Mouse (Mus musculus) heart, adult 18-20 months (tissue): ENCODE measurements around the gene Slc26a10. TPM values are rescaled to one million over a fixed set of nuclear protein-coding genes. Genes with fewer than 3 reads are reported as not detected.
"Not testable (repeated sequence)": the region's sequence is repeated elsewhere in the genome, so short reads cannot be mapped to it uniquely, and the experiment has no call there.

Source experiments
- DNase-seq, 2 experiments: peaks; one replicate each; pipeline ENCODE4 v3.0.0; 2021 to 2022; ENCODE audit warnings: mixed read lengths in 1 of 2
- total RNA-seq, 2 experiments: library from RNA; stranded (reverse); gene quantifications; 2 replicates each; pipeline ENCODE4 v1.2.3; 2021

Slc26a10 gene
- total RNA-seq, 2 experiments from 2014 or later: 8.0 to 9.2 TPM

GRCm38 (mm10) chr10:127198492-127198891, 18.0 kb upstream of the Slc26a10 start:
- DNase-seq: no peak

- no peak for DNase-seq
Observed at GRCm38 (mm10) chr10:127197505-127198110, 17.2 kb upstream of the Slc26a10 start.

DNA sequence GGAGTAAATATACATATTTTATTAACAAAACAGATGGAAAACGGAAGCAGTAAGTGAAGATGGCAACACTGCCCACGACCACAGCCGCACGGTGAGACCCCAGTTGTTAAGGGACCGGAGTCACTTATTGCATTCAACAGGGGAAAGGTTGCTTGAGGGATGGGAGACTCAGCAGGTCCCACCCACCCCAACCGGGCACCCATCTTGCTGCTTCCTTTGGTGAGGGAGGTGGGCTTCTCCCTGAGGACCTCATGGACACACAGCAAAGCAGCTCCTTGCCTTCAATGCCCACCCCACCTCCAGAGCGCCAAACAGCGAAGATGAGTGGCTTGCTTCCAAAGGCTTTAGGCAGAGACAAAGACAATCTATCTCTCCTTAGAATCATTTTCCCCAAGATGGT, 16.7 kb upstream of the Slc26a10 start:
- no peak for DNase-seq

- DNase-seq: peak; percentile 76 to 89
Observed at GRCm38 (mm10) chr10:127196392-127196791, 15.9 kb upstream of the Slc26a10 start.

GRCm38 (mm10) chr10:127195328-127196129, 15.1 kb upstream of the Slc26a10 start, which contains the start of gene Dtx3:
Dtx3 (minus strand) TSS chr10:127195728.
- peak; percentile 51 to 60 for DNase-seq

DNA sequence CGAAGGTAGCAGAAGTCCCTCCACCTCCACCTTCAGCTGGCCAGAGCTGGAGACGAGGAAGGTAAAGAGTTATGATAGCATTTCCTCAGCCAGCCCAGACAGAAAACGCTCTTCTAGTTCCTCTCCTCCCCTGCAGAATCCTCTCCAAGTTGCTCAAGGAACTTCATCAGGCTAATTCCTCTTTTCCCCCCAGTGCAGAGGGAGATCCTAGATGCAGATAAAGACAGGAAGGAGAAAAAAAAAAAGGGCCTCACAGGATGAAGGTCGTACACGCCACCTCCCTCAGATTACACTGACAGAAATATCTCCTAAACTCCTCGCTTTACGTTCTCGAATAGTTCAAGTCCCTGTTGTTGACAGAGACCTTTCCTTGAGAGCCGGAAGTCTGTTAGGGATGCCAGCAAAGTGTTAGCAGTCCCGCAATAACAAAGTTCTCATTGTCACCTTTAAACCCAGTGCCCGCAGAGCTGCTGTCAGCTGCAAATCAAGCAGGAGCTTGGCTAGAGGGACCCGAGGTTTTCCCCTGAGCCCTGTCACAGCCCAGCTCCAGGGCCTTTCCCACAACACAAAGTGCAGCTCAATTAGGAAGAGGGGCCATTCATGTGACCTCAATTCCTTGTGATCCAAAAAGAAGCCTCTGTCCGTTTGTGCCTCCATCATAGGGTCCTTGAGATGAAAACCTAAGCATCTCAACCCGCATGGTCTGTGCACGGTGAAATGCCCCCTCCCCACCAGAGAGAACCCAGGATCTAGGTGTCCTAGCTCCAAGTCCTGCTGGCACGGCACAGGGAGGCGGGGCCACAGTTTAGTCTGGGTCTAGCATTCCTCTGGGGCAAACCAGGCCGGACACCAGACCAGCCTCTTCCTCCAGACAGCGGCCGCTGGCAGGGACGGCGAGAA, 14.2 kb upstream of the Slc26a10 start:
- peak; percentile 78 to 84 for DNase-seq

GRCm38 (mm10) chr10:127193011-127193410, 12.6 kb upstream of the Slc26a10 start:
- no peak for DNase-seq

- not testable (repeated sequence) for DNase-seq
Observed at GRCm38 (mm10) chr10:127192057-127192328, 11.5 kb upstream of the Slc26a10 start.

DNA sequence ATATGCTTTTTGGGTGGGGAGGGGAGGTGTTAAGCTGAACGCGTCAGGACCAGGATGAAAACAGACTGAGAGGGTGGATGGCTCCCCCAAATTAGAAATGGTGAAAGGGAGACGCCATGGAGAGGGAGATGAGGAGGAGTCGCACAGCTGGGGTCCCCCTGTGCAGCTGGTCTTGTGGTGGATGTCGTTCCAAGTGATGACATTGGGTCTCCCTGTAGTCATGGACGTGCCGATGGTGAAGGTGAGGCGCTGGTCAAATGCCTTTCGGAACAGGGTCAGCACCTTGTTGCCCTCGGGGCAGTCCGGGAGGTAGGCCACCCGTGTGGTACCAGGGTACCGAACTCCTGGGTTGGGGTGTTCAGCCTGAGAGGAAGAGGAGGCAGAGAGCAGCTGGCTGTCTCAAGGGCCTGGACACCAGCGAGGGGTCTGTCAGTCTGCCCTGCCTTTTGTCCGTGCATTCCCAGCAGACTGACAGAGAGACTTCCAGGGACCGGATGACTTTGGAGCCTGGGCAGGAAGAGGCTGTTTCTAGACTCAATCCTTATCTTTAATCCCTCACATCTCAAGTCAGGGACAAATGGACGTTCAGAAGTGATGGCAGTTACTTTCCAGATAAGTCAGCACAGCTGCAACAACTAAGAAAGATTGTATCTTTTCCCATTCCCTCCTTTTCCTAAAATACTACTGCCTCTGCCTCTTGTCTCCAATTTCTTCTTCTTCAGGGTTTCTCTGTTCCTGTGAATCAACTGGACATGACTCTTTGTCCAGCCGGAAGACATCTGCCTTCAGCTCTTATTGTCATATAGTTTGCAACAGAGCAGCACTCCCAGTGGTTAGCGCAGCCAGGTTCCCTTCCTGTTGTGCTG, 11.0 kb upstream of the Slc26a10 start:
- no peak for DNase-seq

- no peak for DNase-seq
Observed at GRCm38 (mm10) chr10:127190398-127191190, 10.1 kb upstream of the Slc26a10 start.

- peak; percentile 76 to 81 for DNase-seq
Observed at GRCm38 (mm10) chr10:127189651-127190381, 9.4 kb upstream of the Slc26a10 start, which contains the start of gene Arhgef25. Arhgef25 (minus strand) TSS chr10:127190083.

DNA sequence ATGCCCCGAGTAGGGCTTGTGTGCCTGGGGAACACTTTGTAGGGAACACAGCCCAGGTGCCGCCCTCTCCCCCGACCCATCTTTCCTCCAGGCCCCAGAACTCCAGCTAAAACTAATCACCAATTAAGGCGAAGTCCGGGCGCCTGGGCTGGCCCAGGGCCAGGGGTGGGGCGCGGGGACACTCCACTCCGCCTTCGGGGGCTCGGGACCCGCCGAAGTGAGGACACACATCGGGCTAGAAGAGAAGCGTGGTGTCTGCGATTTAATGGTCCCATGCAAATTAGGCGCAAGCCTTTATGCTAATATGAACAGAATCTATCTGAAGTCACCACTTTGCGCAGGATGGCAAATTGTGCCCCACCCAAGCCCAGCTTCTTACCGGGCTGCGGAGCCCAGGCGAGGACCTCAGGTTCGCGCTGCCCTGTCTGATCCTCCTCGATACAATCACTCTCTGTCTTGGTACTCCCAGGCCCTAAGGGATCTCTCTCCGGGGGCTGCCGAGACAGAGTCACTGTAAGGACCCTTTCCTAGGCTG, 8.7 kb upstream of the Slc26a10 start:
- DNase-seq: peak; percentile 58 to 73

- peak; percentile 69 to 73 for DNase-seq
Observed at GRCm38 (mm10) chr10:127188465-127189115, 8.1 kb upstream of the Slc26a10 start.

GRCm38 (mm10) chr10:127188079-127188453, 7.6 kb upstream of the Slc26a10 start:
- no peak for DNase-seq

GRCm38 (mm10) chr10:127187371-127188078, 7.1 kb upstream of the Slc26a10 start:
- no peak for DNase-seq

GRCm38 (mm10) chr10:127186451-127186850, 6.0 kb upstream of the Slc26a10 start:
- DNase-seq: no peak

DNA sequence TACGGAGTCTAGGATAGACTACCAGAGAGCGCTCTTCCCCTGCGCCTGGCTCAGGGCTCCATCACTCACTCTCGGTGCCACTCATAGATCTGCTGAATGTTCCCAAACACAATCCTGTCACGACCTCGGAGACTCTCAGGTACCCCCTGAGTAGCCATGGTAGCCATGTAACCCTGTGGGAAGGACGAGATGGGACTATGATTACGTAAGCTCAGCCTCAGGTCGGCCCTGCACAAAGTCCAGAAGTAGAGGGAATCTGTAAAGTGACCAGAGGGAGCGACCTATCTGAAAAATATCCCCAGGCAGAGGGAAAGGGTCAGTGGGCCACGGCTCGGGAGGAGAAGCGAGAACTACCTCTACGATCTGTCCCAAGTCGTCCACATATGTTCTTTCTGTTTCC, 5.1 kb upstream of the Slc26a10 start:
- no peak for DNase-seq

DNA sequence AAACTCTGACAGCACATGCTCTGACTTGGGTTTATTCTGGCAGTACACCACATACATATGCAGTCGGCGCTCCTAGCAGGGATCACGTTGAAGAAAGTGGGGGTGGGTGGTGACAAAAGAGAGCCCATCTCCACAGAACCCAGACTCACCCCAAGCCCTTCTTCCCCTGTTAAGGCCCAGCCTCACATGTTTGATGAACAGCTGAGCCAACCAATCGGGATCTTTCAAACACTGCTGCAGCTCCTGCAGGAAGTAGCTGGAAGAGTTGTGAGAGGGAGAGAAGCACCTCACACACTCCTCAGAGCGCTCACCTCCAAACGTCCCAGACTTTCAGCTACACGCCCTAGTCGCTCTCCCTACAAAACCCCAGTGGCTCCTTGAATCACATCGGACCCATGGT, 4.7 kb upstream of the Slc26a10 start:
- no peak for DNase-seq

DNA sequence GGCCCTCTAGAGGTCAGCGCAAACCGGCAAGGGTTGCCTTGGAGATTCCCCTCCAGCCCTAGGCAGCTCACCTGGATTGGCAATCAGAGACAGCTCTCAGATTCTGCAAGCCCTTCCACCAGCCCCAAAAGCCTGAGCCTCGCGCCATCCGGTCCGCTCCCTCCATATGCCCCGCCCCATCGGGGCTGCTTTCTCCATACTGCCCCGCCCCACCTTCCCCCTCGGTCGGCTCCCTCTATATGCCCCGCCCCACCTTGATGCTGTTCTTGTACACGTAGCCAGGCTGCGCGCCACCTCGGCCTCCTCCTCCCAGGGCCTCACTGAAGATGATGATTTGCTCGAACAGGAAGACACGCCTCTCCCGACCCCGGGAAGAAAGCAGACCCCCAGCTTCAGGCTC, 3.3 kb upstream of the Slc26a10 start:
- DNase-seq: no peak
